Mouse (Mus musculus): ENCODE measurements around the gene Samhd1.

DNA sequence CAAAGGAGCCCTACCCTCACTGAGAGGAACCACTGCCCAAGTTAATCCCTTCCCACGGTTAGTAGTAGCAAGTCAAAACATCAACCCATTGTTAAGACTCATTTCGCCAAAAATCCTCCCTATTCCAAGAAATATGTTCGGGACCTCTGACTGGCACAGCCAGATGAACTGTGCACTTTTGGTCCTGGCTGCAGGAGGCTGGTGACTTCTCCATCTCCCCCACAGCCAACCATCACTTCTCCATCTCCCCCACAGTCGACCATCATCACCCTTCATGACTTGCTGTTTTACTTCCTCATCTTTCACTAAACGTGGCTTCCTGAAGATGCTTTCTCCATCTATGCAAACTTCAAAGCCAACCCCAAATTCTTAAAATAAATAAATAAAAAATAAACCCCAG is 3.7 kb upstream of the Samhd1 start:
- TF ChIP-seq EP300 (IDR thresholded peaks at IDR 0.05; ENCODE audit: low read depth) (no peak), CTCF (IDR thresholded peaks at IDR 0.05; ENCODE audit: low read depth) (no peak)

All from heart, postnatal 0 days (tissue).